Mouse (Mus musculus) small intestine, adult 2 months (tissue): Measurements from ENCODE around the gene Cd209b. TPM values are rescaled to one million over a fixed set of nuclear protein-coding genes. Genes with fewer than 3 reads are reported as not detected.

Experiments
- H3K27ac ChIP-seq: fragments of 200-500 bp; 2 replicates; pipeline ENCODE4 v1.5.1; 2012; ENCODE audit warnings: low read depth, low read length, control low read depth, inconsistent platforms; ENCODE audit not compliant: insufficient read depth
- H3K27me3 ChIP-seq: fragments of 200-500 bp; 2 replicates; pipeline ENCODE4 v1.6.1; 2012; ENCODE audit warnings: mild to moderate bottlenecking, moderate library complexity, low read length, inconsistent platforms; ENCODE audit not compliant: control insufficient read depth, insufficient read depth
- H3K36me3 ChIP-seq: fragments of 200-500 bp; 2 replicates; pipeline ENCODE4 v1.6.1; 2012; ENCODE audit warnings: mild to moderate bottlenecking, low read length, control low read depth, inconsistent platforms; ENCODE audit not compliant: control insufficient read depth, insufficient read depth
- H3K4me1 ChIP-seq: fragments of 200-500 bp; 2 replicates; pipeline ENCODE4 v1.6.1; 2012; ENCODE audit warnings: low read length, inconsistent platforms, mixed read lengths; ENCODE audit not compliant: control insufficient read depth, insufficient read depth, insufficient read length
- H3K4me3 ChIP-seq: fragments of 200-500 bp; 2 replicates; pipeline ENCODE4 v1.5.1; 2012; ENCODE audit warnings: low read depth, mild to moderate bottlenecking, control low read depth, inconsistent platforms, low read length, moderate library complexity
- CTCF ChIP-seq: fragments of 200-500 bp; IDR thresholded peaks from 2 replicates; pipeline ENCODE4 v1.5.1; 2012; ENCODE audit warnings: low read depth, mild to moderate bottlenecking, control low read depth, inconsistent platforms, low read length, moderate library complexity, mixed read lengths; ENCODE audit not compliant: insufficient replicate concordance, insufficient read length; ENCODE audit errors: extremely low read depth
- POLR2A ChIP-seq: fragments of 200-500 bp; IDR thresholded peaks from 2 replicates; pipeline ENCODE4 v1.6.1; 2012; ENCODE audit warnings: low read depth, mild to moderate bottlenecking, control low read depth, inconsistent platforms, low read length, moderate library complexity
- WGBS: fragments of 180-500 bp; shearing (Covaris S2); methylation state at CpG from one replicate; pipeline ENCODE4 v1.1.7; 2018; 5-methylcytosine and 5-hydroxymethylcytosine counted together
- polyA plus RNA-seq: library from polyadenylated mRNA; depleted of rRNA; stranded (reverse); fragments of >200 nt; gene quantifications from 2 replicates; pipeline ENCODE4 v1.2.3, GENCODE M21; 2012; rRNA removed

Cd209b gene
- polyA plus RNA-seq: 0.47 and 0.60 TPM in 2 replicates

DNA sequence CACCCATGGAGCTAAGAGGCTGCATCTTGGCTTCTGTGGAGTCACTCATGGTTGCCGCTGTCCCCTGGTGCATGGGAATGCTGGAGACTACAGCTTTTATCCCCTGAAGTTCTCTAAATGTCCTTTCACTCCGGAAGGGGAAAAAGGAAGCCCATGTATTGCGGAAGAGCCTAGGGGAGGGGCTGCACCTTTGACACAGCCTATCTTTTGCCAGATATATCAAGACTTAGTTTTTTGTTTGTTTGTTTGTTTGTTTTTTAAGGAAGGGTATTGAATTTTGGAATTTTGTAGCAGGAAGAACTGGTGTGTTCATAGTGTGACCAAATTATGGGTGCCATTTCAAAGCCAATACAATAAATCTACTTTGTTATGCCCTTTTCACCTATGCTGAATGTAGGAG, at the start of gene Cd209b:
Cd209b (minus strand) TSS at position 101 of the 400 bp plus-strand sequence.
- Histone ChIP-seq H3K27me3 (no peaks in the 10 kb centered on the region), H3K4me3 (no peak within 1 kb of the TSS), H3K4me1 (no peaks in the 10 kb centered on the region), H3K27ac (no peak within 1 kb of the TSS), H3K36me3 (no peaks in the 10 kb centered on the region)
- TF ChIP-seq POLR2A (no peak), CTCF (no peak)
- 89% methylated on average over 3 of the region's 3 CpGs for WGBS

DNA sequence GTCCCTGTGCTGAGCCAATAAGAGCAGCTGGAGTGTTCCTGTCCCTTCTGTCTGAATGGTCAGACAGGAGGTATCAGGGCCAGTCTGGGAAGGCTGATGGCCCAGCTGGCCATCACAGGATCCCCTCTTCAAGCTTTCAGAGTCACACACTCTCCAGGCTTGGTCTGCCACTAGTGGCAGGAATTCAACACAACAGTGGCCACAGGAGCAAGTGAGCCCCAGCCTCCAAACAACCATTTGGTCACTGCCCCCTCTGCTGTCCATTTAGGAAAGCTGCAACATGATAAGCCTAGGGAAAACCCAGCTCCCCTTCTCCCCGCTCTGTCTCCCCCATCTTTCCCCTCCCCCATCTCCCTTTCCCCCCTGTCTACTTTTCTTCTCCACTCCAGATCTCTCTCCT, 29.4 kb upstream of the Cd209b start:
- no peaks in the 10 kb centered on the region; the same call in 1 of the 2 replicates for H3K27me3 ChIP-seq
- H3K27ac ChIP-seq: no peak overlapping the region
- 73% methylated on average over 1 of the region's 1 CpGs for WGBS
- no peak overlapping the region for H3K4me3 ChIP-seq
- H3K4me1 ChIP-seq: no peaks in the 10 kb centered on the region
- TF ChIP-seq CTCF (no peak), POLR2A (no peak)
- H3K36me3 ChIP-seq: no peaks in the 10 kb centered on the region

DNA sequence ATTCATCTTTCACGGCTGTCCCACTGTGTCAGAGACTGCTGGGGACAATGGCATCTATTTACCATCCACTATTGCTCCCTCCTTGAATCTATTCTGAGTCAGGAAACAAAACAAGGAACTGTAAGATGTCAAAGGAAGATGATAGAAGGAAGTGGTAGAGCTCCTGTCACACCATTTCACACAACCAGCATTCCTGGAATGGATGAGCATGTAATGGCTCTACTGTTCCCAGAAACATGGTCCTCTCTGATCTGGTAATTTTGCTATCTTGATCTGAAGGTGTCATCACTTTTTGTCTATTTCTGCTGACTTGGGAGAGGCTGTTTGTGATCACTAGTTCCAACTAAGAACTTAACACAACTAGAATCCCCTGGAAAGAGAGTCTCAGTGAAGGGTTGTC, 28.0 kb upstream of the Cd209b start, which contains the start of gene Cd209c:
Cd209c (minus strand) TSS at position 101 of the 400 bp plus-strand sequence.
- Histone ChIP-seq H3K27ac (no peak within 1 kb of the TSS), H3K4me3 (no peak within 1 kb of the TSS), H3K36me3 (no peaks in the 10 kb centered on the region), H3K27me3 (no peaks in the 10 kb centered on the region; the same call in 1 of the 2 replicates), H3K4me1 (no peaks in the 10 kb centered on the region)
- TF ChIP-seq POLR2A (no peak), CTCF (no peak)
- WGBS: 78% methylated on average over 1 of the region's 1 CpGs

DNA sequence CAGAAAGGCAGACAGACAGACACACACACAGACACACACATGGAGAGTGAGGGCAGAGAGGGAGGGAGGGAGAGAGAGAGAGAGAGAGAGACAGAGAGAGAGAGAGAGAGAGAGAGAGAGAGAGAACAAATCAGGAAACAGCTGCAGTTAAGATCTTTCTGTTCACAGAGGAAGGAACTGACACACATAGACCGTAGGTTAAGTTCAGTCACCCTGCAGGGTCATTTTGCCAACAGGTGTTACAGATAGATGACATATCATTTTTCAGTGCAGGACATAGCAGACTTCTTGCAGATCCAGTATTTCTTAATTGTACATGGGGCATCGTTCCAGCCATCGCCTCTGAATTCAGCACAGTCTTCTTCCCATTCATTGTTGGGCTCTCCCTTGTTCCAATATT, 13.4 kb upstream of the Cd209b start:
- no peaks in the 10 kb centered on the region for H3K4me1 ChIP-seq
- no peak overlapping the region for H3K27ac ChIP-seq
- TF ChIP-seq POLR2A (no peak), CTCF (no peak)
- H3K27me3 ChIP-seq: no peaks in the 10 kb centered on the region
- H3K36me3 ChIP-seq: no peaks in the 10 kb centered on the region
- whole genome bisulfite sequencing: 83% methylated on average over 3 of the region's 3 CpGs
- no peak overlapping the region for H3K4me3 ChIP-seq

DNA sequence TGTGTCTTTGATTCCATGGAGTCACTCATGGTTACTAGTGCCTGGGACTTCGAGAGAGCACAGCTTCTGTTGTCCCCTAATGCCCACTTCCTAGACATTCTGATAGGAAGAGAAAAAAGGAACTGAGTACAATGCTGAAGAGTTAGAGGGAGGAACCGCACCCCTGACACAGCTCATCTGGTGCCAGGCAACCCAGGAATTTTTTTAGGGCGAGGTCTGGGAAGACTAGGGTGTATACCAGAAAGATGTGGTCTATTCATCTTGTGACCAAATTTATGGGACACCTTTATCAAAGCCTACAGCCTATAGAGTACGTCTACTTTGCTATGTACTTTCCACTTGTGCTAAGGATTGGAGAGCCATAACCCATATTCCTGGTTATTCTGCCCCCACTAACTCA, 48.2 kb downstream of the Cd209b start, which contains the start of gene Cd209d:
Cd209d (minus strand) TSS at position 101 of the 400 bp plus-strand sequence.
- TF ChIP-seq POLR2A: no peak
- TF ChIP-seq CTCF: no peak
- WGBS: 49% methylated on average over 4 of the region's 4 CpGs
- H3K36me3 ChIP-seq: no peaks in the 10 kb centered on the region

DNA sequence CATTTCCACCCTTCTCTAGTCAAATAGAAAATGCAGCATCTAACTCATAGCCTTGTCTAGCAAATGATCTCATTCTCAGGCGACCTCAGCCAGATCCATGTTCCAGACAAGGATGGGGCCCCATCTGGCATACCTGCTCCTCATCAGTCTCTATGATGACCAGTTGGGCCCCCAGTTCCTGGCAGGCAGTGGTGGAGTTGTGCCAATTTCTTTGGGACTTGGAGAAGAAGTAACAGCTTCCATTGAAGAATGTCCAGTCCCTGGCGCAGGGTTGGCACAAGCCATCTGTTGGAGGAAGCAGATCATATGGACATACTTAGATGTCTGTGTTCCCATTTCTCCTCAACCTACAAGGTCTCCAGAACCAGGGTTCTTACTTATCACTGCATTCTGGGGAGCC, 50.5 kb downstream of the Cd209b start:
- H3K4me3 ChIP-seq: no peak overlapping the region
- no peaks in the 10 kb centered on the region for H3K4me1 ChIP-seq
- no peaks in the 10 kb centered on the region for H3K27me3 ChIP-seq
- no peak overlapping the region for H3K27ac ChIP-seq
- TF ChIP-seq CTCF: no peak
- no peak for TF ChIP-seq POLR2A
- no peaks in the 10 kb centered on the region for H3K36me3 ChIP-seq
- WGBS: 83% methylated on average over 2 of the region's 2 CpGs

More for the DNA sequence above, 48.2 kb downstream of the Cd209b start, which contains the start of gene Cd209d:
- no peaks in the 10 kb centered on the region for H3K27me3 ChIP-seq
- no peak within 1 kb of the TSS for H3K27ac ChIP-seq
- no peak within 1 kb of the TSS for H3K4me3 ChIP-seq
- H3K4me1 ChIP-seq: no peaks in the 10 kb centered on the region

Other genes with a start within 250 kb of the Cd209b start
- 1.0 and 4.4 TPM in 2 replicates for gene Fcer2a, start 232.7 kb downstream of the Cd209b start, polyA plus RNA-seq
- gene Clec4g, start 206.2 kb downstream of the Cd209b start, polyA plus RNA-seq: 0.11 TPM in 1 of 2 replicates, not detected in the other
- gene Cd209a, start 177.9 kb downstream of the Cd209b start, polyA plus RNA-seq: 0.46 and 0.91 TPM in 2 replicates
- gene Cd209e, start 72.5 kb downstream of the Cd209b start, polyA plus RNA-seq: not detected in 2 replicates
- 0.56 TPM in 1 of 2 replicates, not detected in the other for gene Cd209d, start 48.3 kb downstream of the Cd209b start, polyA plus RNA-seq
- 0.14 TPM in 1 of 2 replicates, not detected in the other for gene Cd209c, start 27.9 kb upstream of the Cd209b start, polyA plus RNA-seq
- gene Cd209f, start 179.0 kb upstream of the Cd209b start, polyA plus RNA-seq: 0.86 TPM in 1 of 2 replicates, not detected in the other
- gene Cd209g, start 207.3 kb upstream of the Cd209b start, polyA plus RNA-seq: 0.67 TPM in 1 of 2 replicates, not detected in the other
- 3.9 and 5.2 TPM in 2 replicates for gene Evi5l, start 239.7 kb upstream of the Cd209b start, polyA plus RNA-seq